Mouse (Mus musculus): ENCODE measurements around the gene Tex36. TPM values are rescaled to one million over a fixed set of nuclear protein-coding genes. Genes with fewer than 3 reads are reported as not detected.
A peak's percentile ranks its signal among the peaks of the same experiment; 100 is the strongest.

Gene Tex36
- not detected in 2 replicates for polyA plus RNA-seq (2015; fragmentation: Nextera tagmentation; extraction: Ambion mirVana)

GRCm38 (mm10) chr7:133602058-133602457 is at the start of gene Tex36:
Gene Tex36, minus strand, starts transcription at chr7:133602158.
- H3K9me3 ChIP-seq (ENCODE audit: control insufficient read depth, low read length): no peaks in the 10 kb centered on the region
- ATAC-seq (ENCODE audit: low read depth): no peak
- no peak within 1 kb of the TSS for H3K4me3 ChIP-seq (ENCODE audit: low read length)
- H3K27ac ChIP-seq (ENCODE audit: low read length): no peak within 1 kb of the TSS
- no peaks in the 10 kb centered on the region for H3K4me1 ChIP-seq (replicated peaks; ENCODE audit: control insufficient read depth, insufficient read depth, low read length)
- no peak within 1 kb of the TSS for H3K9ac ChIP-seq (ENCODE audit: low read length)
- WGBS: 50% methylated on average over 2 of the region's 2 CpGs
- H3K4me2 ChIP-seq (ENCODE audit: low read depth, low read length): no peak within 1 kb of the TSS
- no peaks in the 10 kb centered on the region for H3K27me3 ChIP-seq (ENCODE audit: control insufficient read depth, insufficient read depth, low read depth, low read length)
- H3K36me3 ChIP-seq (ENCODE audit: control insufficient read depth, insufficient read depth, low read length): no peaks in the 10 kb centered on the region

GRCm38 (mm10) chr7:133645716-133646115 is 43.8 kb upstream of the Tex36 start:
- Histone ChIP-seq H3K9ac (ENCODE audit: low read length) (no peak overlapping the region), H3K4me3 (ENCODE audit: low read length) (no peak overlapping the region), H3K9me3 (ENCODE audit: control insufficient read depth, low read length) (no peaks in the 10 kb centered on the region), H3K4me1 (replicated peaks; ENCODE audit: control insufficient read depth, insufficient read depth, low read length) (no peaks in the 10 kb centered on the region), H3K4me2 (ENCODE audit: low read depth, low read length) (no peak overlapping the region), H3K27me3 (ENCODE audit: control insufficient read depth, insufficient read depth, low read depth, low read length) (no peaks in the 10 kb centered on the region), H3K27ac (ENCODE audit: low read length) (no peak overlapping the region), H3K36me3 (ENCODE audit: control insufficient read depth, insufficient read depth, low read length) (peaks cover 66% of the 10 kb centered on the region)
- WGBS: 92% methylated on average over 6 of the region's 6 CpGs
- no peak for ATAC-seq (ENCODE audit: low read depth)

GRCm38 (mm10) chr7:133638821-133639220 is 36.9 kb upstream of the Tex36 start:
- Histone ChIP-seq H3K4me2 (ENCODE audit: low read depth, low read length) (peak overlapping the region; percentile 90; the same call in 1 of the 2 replicates), H3K27me3 (ENCODE audit: control insufficient read depth, insufficient read depth, low read depth, low read length) (no peaks in the 10 kb centered on the region), H3K9ac (ENCODE audit: low read length) (no peak overlapping the region), H3K4me3 (ENCODE audit: low read length) (peak overlapping the region; percentile 99), H3K27ac (ENCODE audit: low read length) (no peak overlapping the region), H3K9me3 (ENCODE audit: control insufficient read depth, low read length) (no peaks in the 10 kb centered on the region), H3K4me1 (replicated peaks; ENCODE audit: control insufficient read depth, insufficient read depth, low read length) (peaks cover 8% of the 10 kb centered on the region), H3K36me3 (ENCODE audit: control insufficient read depth, insufficient read depth, low read length) (peaks cover 26% of the 10 kb centered on the region)
- WGBS: 83% methylated on average over 13 of the region's 13 CpGs
- no peak for ATAC-seq (ENCODE audit: low read depth)

GRCm38 (mm10) chr7:133638306-133638705 is 36.3 kb upstream of the Tex36 start:
- ATAC-seq (ENCODE audit: low read depth): no peak
- Histone ChIP-seq H3K9ac (ENCODE audit: low read length) (peak overlapping the region; percentile 99), H3K27me3 (ENCODE audit: control insufficient read depth, insufficient read depth, low read depth, low read length) (no peaks in the 10 kb centered on the region), H3K27ac (ENCODE audit: low read length) (peak overlapping the region; percentile 91; the same call in 1 of the 2 replicates), H3K36me3 (ENCODE audit: control insufficient read depth, insufficient read depth, low read length) (peaks cover 23% of the 10 kb centered on the region), H3K9me3 (ENCODE audit: control insufficient read depth, low read length) (no peaks in the 10 kb centered on the region), H3K4me1 (replicated peaks; ENCODE audit: control insufficient read depth, insufficient read depth, low read length) (peaks cover 8% of the 10 kb centered on the region), H3K4me3 (ENCODE audit: low read length) (peak overlapping the region; percentile 99), H3K4me2 (ENCODE audit: low read depth, low read length) (peak overlapping the region; percentile 90)
- 5% methylated on average over 13 of the region's 13 CpGs for WGBS

- peaks cover 8% of the 10 kb centered on the region for H3K4me1 ChIP-seq (replicated peaks; ENCODE audit: control insufficient read depth, insufficient read depth, low read length)
- H3K36me3 ChIP-seq (ENCODE audit: control insufficient read depth, insufficient read depth, low read length): peaks cover 17% of the 10 kb centered on the region
- H3K27me3 ChIP-seq (ENCODE audit: control insufficient read depth, insufficient read depth, low read depth, low read length): no peaks in the 10 kb centered on the region
- WGBS: under 1% methylated on average over 73 of the region's 81 CpGs
- peak within 1 kb of the TSS; percentile 99 for H3K4me3 ChIP-seq (ENCODE audit: low read length)
- H3K9ac ChIP-seq (ENCODE audit: low read length): peak within 1 kb of the TSS; percentile 99
- H3K4me2 ChIP-seq (ENCODE audit: low read depth, low read length): peak within 1 kb of the TSS; percentile 90
- peak within 1 kb of the TSS; percentile 91 for H3K27ac ChIP-seq (ENCODE audit: low read length)
- H3K9me3 ChIP-seq (ENCODE audit: control insufficient read depth, low read length): no peaks in the 10 kb centered on the region
- peak; percentile 99 for ATAC-seq (ENCODE audit: low read depth)
Observed at GRCm38 (mm10) chr7:133637361-133638305, 35.7 kb upstream of the Tex36 start, which contains the start of gene Edrf1. Gene Edrf1, plus strand, starts transcription at chr7:133637543.

GRCm38 (mm10) chr7:133636738-133637352 is 34.9 kb upstream of the Tex36 start:
- H3K9ac ChIP-seq (ENCODE audit: low read length): peak overlapping the region; percentile 99
- peak; percentile 35 for ATAC-seq (ENCODE audit: low read depth)

GRCm38 (mm10) chr7:133634932-133635650 is 33.1 kb upstream of the Tex36 start:
- 45% methylated on average over 10 of the region's 12 CpGs for WGBS
- Histone ChIP-seq H3K27ac (ENCODE audit: low read length) (no peak overlapping the region), H3K9me3 (ENCODE audit: control insufficient read depth, low read length) (no peaks in the 10 kb centered on the region), H3K27me3 (ENCODE audit: control insufficient read depth, insufficient read depth, low read depth, low read length) (no peaks in the 10 kb centered on the region), H3K36me3 (ENCODE audit: control insufficient read depth, insufficient read depth, low read length) (0 out of 2 replicates have a peak, but pooled peaks cover 2% of the 10 kb centered on the region), H3K4me2 (ENCODE audit: low read depth, low read length) (no peak overlapping the region), H3K9ac (ENCODE audit: low read length) (no peak overlapping the region), H3K4me3 (ENCODE audit: low read length) (no peak overlapping the region), H3K4me1 (replicated peaks; ENCODE audit: control insufficient read depth, insufficient read depth, low read length) (peaks cover 8% of the 10 kb centered on the region)
- no peak for ATAC-seq (ENCODE audit: low read depth)

More at GRCm38 (mm10) chr7:133636738-133637352, 34.9 kb upstream of the Tex36 start:
- H3K4me3 ChIP-seq (ENCODE audit: low read length): peak overlapping the region; percentile 99
- no peaks in the 10 kb centered on the region for H3K9me3 ChIP-seq (ENCODE audit: control insufficient read depth, low read length)
- WGBS: 2% methylated on average over 21 of the region's 21 CpGs
- H3K36me3 ChIP-seq (ENCODE audit: control insufficient read depth, insufficient read depth, low read length): peaks cover 10% of the 10 kb centered on the region
- peak overlapping the region; percentile 84 for H3K27ac ChIP-seq (ENCODE audit: low read length)
- H3K4me1 ChIP-seq (replicated peaks; ENCODE audit: control insufficient read depth, insufficient read depth, low read length): peaks cover 8% of the 10 kb centered on the region
- H3K4me2 ChIP-seq (ENCODE audit: low read depth, low read length): peak overlapping the region; percentile 57
- no peaks in the 10 kb centered on the region for H3K27me3 ChIP-seq (ENCODE audit: control insufficient read depth, insufficient read depth, low read depth, low read length)

GRCm38 (mm10) chr7:133632476-133632875 is 30.5 kb upstream of the Tex36 start:
- ATAC-seq (ENCODE audit: low read depth): no peak
- Histone ChIP-seq H3K4me2 (ENCODE audit: low read depth, low read length) (no peak overlapping the region), H3K27ac (ENCODE audit: low read length) (no peak overlapping the region), H3K4me3 (ENCODE audit: low read length) (no peak overlapping the region), H3K36me3 (ENCODE audit: control insufficient read depth, insufficient read depth, low read length) (no peaks in the 10 kb centered on the region), H3K27me3 (ENCODE audit: control insufficient read depth, insufficient read depth, low read depth, low read length) (no peaks in the 10 kb centered on the region), H3K9me3 (ENCODE audit: control insufficient read depth, low read length) (no peaks in the 10 kb centered on the region), H3K4me1 (replicated peaks; ENCODE audit: control insufficient read depth, insufficient read depth, low read length) (no peaks in the 10 kb centered on the region), H3K9ac (ENCODE audit: low read length) (no peak overlapping the region)
- WGBS: 19% methylated on average over 2 of the region's 2 CpGs
